Mouse (Mus musculus): Measurements from ENCODE around the gene Galnt13. TPM values are rescaled to one million over a fixed set of nuclear protein-coding genes. Genes with fewer than 3 reads are reported as not detected.
"Not testable (repeated sequence)": the region's sequence is repeated elsewhere in the genome, so short reads cannot be mapped to it uniquely, and the experiment has no call there.

Galnt13 gene
- polyA plus RNA-seq, 1 experiment from 2014 or later: 0.72 TPM

DNA sequence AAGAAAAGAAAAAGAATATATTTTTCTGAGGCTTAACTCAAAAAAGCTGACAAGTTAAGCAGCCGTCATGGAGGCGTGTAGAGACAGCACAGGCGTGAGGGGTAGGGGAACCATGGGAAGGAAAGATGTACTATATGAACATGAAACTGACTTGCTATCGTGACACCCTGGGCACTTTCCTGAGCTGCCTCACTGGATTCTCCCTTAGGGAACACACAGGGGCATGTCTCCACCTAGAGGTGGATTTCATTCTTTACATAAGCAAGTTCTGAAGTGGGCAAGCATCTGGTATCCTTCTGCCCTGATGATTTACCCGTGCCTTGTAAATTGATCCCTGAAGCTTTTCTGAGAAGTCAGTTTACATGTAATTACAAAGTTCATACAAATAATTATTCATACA, 586.4 kb downstream of the Galnt13 start:
- 0 out of 2 replicates have a peak, but pooled peaks have one; percentile 32 for ATAC-seq (replicated peaks; ENCODE audit: low FRiP score, low TSS enrichment, low read depth)
- not testable (repeated sequence) for DNase-seq (ENCODE audit: low spot score); H3K9ac ChIP-seq (ENCODE audit: low read length); H3K27me3 ChIP-seq (replicated peaks; ENCODE audit: control insufficient read depth, insufficient read depth, low read length); H3K36me3 ChIP-seq (ENCODE audit: control insufficient read depth, insufficient read depth, low read length); H3K9me3 ChIP-seq (ENCODE audit: control insufficient read depth, low read length); H3K4me2 ChIP-seq (ENCODE audit: low read length); H3K4me3 ChIP-seq (ENCODE audit: low read depth, low read length); H3K27ac ChIP-seq (ENCODE audit: low read depth); H3K4me1 ChIP-seq (replicated peaks; ENCODE audit: control insufficient read depth, insufficient read depth, low read length)
- WGBS: no CpG with 5 or more reads among the region's 5 CpGs

- Histone ChIP-seq H3K4me3 (ENCODE audit: low read depth, low read length) (no peak overlapping the region), H3K27me3 (replicated peaks; ENCODE audit: control insufficient read depth, insufficient read depth, low read length) (no peaks in the 10 kb centered on the region), H3K4me2 (ENCODE audit: low read length) (no peak overlapping the region), H3K4me1 (replicated peaks; ENCODE audit: control insufficient read depth, insufficient read depth, low read length) (no peaks in the 10 kb centered on the region), H3K9me3 (ENCODE audit: control insufficient read depth, low read length) (no peaks in the 10 kb centered on the region), H3K27ac (ENCODE audit: low read depth) (no peak overlapping the region), H3K9ac (ENCODE audit: low read length) (no peak overlapping the region), H3K36me3 (ENCODE audit: control insufficient read depth, insufficient read depth, low read length) (no peaks in the 10 kb centered on the region)
- DNase-seq (ENCODE audit: low spot score) (no peak), ATAC-seq (replicated peaks; ENCODE audit: low FRiP score, low TSS enrichment, low read depth) (no peak)
- WGBS: 56% methylated on average over 3 of the region's 3 CpGs
Observed at GRCm38 (mm10) chr2:55034610-55035009, 598.5 kb downstream of the Galnt13 start.

DNA sequence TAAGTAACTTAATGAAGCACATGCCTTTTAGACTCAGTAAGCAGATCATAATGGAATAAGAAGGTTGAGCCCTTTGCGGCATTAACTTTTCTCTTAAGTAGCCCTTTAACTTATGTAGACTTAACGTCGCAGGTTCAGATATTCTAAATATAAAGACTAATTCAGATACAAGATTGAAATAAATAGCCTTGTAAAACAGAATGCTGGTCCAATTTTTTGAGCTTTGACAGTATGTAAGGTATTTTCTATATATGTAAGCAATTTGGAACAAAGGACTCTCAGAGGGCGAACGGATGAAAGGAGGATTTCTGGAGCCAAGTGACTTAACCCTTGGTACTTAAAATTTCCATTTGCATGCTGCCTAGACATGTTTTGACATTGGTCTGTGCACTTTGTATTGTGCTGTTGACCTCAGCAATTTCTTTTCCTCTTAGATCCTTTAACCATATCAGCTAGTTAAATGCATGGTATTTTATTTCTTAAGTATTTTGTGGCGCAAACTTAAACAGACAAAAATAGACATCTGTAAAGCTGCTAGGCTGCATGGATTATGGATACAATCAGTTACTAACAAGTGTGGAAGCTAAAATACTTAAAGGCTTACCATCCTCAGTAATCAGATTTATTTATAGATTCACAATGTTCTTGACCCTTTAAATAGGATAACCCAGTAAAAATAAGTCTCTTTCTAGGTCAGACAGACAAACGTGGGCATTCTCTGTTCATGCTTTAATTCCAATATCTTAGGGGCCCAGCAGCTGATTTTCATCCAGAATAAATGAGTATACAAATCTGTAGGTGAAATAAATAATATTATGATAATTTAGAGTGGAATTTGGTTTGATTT, 629.6 kb downstream of the Galnt13 start:
- Histone ChIP-seq H3K4me2 (ENCODE audit: low read length) (no peak overlapping the region), H3K4me3 (ENCODE audit: low read depth, low read length) (no peak overlapping the region), H3K36me3 (ENCODE audit: control insufficient read depth, insufficient read depth, low read length) (no peaks in the 10 kb centered on the region), H3K9me3 (ENCODE audit: control insufficient read depth, low read length) (no peaks in the 10 kb centered on the region), H3K9ac (ENCODE audit: low read length) (no peak overlapping the region), H3K4me1 (replicated peaks; ENCODE audit: control insufficient read depth, insufficient read depth, low read length) (no peaks in the 10 kb centered on the region), H3K27me3 (replicated peaks; ENCODE audit: control insufficient read depth, insufficient read depth, low read length) (no peaks in the 10 kb centered on the region), H3K27ac (ENCODE audit: low read depth) (no peak overlapping the region)
- DNase-seq (ENCODE audit: low spot score): no peak
- WGBS: 83% methylated on average over 7 of the region's 7 CpGs
- no peak for ATAC-seq (replicated peaks; ENCODE audit: low FRiP score, low TSS enrichment, low read depth)

DNA sequence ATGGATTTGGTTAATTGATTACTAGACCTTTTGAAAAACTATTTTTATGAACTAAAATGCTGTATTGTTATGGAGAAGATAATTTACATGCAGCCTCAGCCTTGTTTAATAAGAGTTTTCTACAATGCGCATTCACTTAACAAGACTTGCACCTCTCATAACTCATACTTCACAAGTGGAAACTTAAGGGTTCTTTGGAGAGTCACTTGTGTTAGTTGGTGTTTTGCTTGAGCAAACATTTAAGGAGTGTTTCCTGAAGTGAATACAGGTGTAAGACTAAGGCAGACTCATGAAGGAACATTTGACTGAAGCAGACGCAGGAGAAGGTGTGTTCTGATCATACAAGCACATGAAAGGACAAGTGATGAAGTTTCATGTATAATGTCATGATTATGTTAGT, 649.5 kb downstream of the Galnt13 start:
- Histone ChIP-seq H3K9me3 (ENCODE audit: control insufficient read depth, low read length) (no peaks in the 10 kb centered on the region), H3K4me3 (ENCODE audit: low read depth, low read length) (no peak overlapping the region), H3K36me3 (ENCODE audit: control insufficient read depth, insufficient read depth, low read length) (no peaks in the 10 kb centered on the region), H3K27me3 (replicated peaks; ENCODE audit: control insufficient read depth, insufficient read depth, low read length) (no peaks in the 10 kb centered on the region), H3K4me2 (ENCODE audit: low read length) (no peak overlapping the region), H3K9ac (ENCODE audit: low read length) (no peak overlapping the region), H3K4me1 (replicated peaks; ENCODE audit: control insufficient read depth, insufficient read depth, low read length) (no peaks in the 10 kb centered on the region), H3K27ac (ENCODE audit: low read depth) (no peak overlapping the region)
- ATAC-seq (replicated peaks; ENCODE audit: low FRiP score, low TSS enrichment, low read depth) (no peak), DNase-seq (ENCODE audit: low spot score) (no peak)
- 96% methylated on average over 2 of the region's 2 CpGs for WGBS

GRCm38 (mm10) chr2:55088034-55088433, 651.9 kb downstream of the Galnt13 start:
- ATAC-seq (replicated peaks; ENCODE audit: low FRiP score, low TSS enrichment, low read depth): no peak
- WGBS: 90% methylated on average over 1 of the region's 1 CpGs
- no peak overlapping the region for H3K4me2 ChIP-seq (ENCODE audit: low read length)

DNA sequence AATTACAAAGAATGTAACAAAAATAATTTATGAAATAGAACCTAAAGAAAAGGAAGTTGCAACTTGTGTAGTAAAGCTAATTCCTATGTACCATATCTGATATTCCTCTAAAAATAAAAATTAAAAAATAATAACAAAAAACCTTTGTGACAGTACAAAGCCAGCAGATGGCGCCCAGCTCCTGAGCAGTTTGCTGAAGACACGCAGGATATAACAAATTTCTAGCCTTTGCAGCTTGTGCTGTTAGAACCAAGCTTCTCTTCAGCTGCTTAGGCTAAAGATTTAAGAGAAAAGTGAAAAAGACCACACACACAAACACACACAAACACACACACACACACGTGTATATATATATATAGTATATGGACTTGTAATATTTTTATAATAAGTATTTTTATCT, 654.2 kb downstream of the Galnt13 start:
- 17% methylated on average over 3 of the region's 3 CpGs for WGBS
- ATAC-seq (replicated peaks; ENCODE audit: low FRiP score, low TSS enrichment, low read depth): no peak
- no peak overlapping the region for H3K27ac ChIP-seq (ENCODE audit: low read depth)
- H3K4me2 ChIP-seq (ENCODE audit: low read length): no peak overlapping the region
- no peaks in the 10 kb centered on the region for H3K27me3 ChIP-seq (replicated peaks; ENCODE audit: control insufficient read depth, insufficient read depth, low read length)
- no peaks in the 10 kb centered on the region for H3K36me3 ChIP-seq (ENCODE audit: control insufficient read depth, insufficient read depth, low read length)
- peak; percentile 60 for DNase-seq (ENCODE audit: low spot score)
- no peak overlapping the region for H3K9ac ChIP-seq (ENCODE audit: low read length)
- no peaks in the 10 kb centered on the region for H3K9me3 ChIP-seq (ENCODE audit: control insufficient read depth, low read length)
- no peaks in the 10 kb centered on the region for H3K4me1 ChIP-seq (replicated peaks; ENCODE audit: control insufficient read depth, insufficient read depth, low read length)
- no peak overlapping the region for H3K4me3 ChIP-seq (ENCODE audit: low read depth, low read length)

More at GRCm38 (mm10) chr2:55088034-55088433, 651.9 kb downstream of the Galnt13 start:
- Histone ChIP-seq H3K4me3 (ENCODE audit: low read depth, low read length) (no peak overlapping the region), H3K9me3 (ENCODE audit: control insufficient read depth, low read length) (no peaks in the 10 kb centered on the region), H3K36me3 (ENCODE audit: control insufficient read depth, insufficient read depth, low read length) (no peaks in the 10 kb centered on the region), H3K4me1 (replicated peaks; ENCODE audit: control insufficient read depth, insufficient read depth, low read length) (no peaks in the 10 kb centered on the region), H3K27ac (ENCODE audit: low read depth) (no peak overlapping the region), H3K27me3 (replicated peaks; ENCODE audit: control insufficient read depth, insufficient read depth, low read length) (no peaks in the 10 kb centered on the region), H3K9ac (ENCODE audit: low read length) (no peak overlapping the region)
- no peak for DNase-seq (ENCODE audit: low spot score)

DNA sequence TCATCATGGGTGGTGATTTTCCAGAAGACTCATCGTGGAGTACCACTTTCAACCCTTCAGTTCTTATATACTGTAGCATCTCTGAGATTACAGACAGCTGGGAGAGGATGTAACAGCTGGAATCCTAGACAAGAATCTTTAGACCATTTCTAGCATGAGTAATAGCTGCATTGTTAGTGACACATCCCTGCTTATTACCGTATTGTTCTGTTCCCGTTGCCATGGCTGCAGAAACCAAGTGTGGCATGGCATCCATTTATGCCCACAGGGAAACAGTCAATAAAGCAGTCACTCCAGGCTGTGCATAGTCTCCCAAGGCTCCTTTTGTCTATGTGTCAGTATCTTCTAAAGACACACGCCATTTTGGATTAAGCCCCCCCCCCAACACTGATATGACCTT, 655.4 kb downstream of the Galnt13 start:
- no peaks in the 10 kb centered on the region for H3K36me3 ChIP-seq (ENCODE audit: control insufficient read depth, insufficient read depth, low read length)
- no peak overlapping the region for H3K4me2 ChIP-seq (ENCODE audit: low read length)
- H3K4me3 ChIP-seq (ENCODE audit: low read depth, low read length): no peak overlapping the region
- H3K4me1 ChIP-seq (replicated peaks; ENCODE audit: control insufficient read depth, insufficient read depth, low read length): no peaks in the 10 kb centered on the region
- no peak overlapping the region for H3K27ac ChIP-seq (ENCODE audit: low read depth)
- H3K27me3 ChIP-seq (replicated peaks; ENCODE audit: control insufficient read depth, insufficient read depth, low read length): no peaks in the 10 kb centered on the region
- no peaks in the 10 kb centered on the region for H3K9me3 ChIP-seq (ENCODE audit: control insufficient read depth, low read length)
- no peak overlapping the region for H3K9ac ChIP-seq (ENCODE audit: low read length)
- DNase-seq (ENCODE audit: low spot score) (no peak), ATAC-seq (replicated peaks; ENCODE audit: low FRiP score, low TSS enrichment, low read depth) (no peak)
- 78% methylated on average over 4 of the region's 4 CpGs for WGBS

DNA sequence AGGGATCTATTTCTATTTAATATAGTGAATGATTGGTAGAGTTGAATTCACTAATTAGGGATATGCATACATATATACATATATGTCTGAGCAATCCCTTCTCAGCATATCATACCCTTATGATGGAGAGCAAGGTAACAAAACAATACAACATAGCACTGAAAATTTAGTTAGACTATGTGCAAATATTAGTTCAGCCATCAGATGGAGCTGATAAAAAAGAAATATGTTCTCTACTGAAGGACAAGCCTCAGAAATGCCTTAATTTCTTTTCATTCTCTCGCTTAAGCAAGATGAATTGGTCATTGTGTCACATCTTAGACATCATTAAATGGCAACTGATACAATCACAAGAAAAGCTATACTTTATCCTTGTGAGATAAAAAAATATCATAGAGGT, 663.0 kb downstream of the Galnt13 start:
- Histone ChIP-seq H3K9me3 (ENCODE audit: control insufficient read depth, low read length) (no peaks in the 10 kb centered on the region), H3K4me2 (ENCODE audit: low read length) (no peak overlapping the region), H3K27ac (ENCODE audit: low read depth) (no peak overlapping the region), H3K9ac (ENCODE audit: low read length) (no peak overlapping the region), H3K36me3 (ENCODE audit: control insufficient read depth, insufficient read depth, low read length) (no peaks in the 10 kb centered on the region), H3K4me3 (ENCODE audit: low read depth, low read length) (no peak overlapping the region), H3K27me3 (replicated peaks; ENCODE audit: control insufficient read depth, insufficient read depth, low read length) (no peaks in the 10 kb centered on the region), H3K4me1 (replicated peaks; ENCODE audit: control insufficient read depth, insufficient read depth, low read length) (no peaks in the 10 kb centered on the region)
- DNase-seq (ENCODE audit: low spot score) (no peak), ATAC-seq (replicated peaks; ENCODE audit: low FRiP score, low TSS enrichment, low read depth) (no peak)
- WGBS: 70% methylated on average over 1 of the region's 1 CpGs

- 66% methylated on average over 5 of the region's 5 CpGs for WGBS
- no peaks in the 10 kb centered on the region for H3K9me3 ChIP-seq (ENCODE audit: control insufficient read depth, low read length)
- no peaks in the 10 kb centered on the region for H3K27me3 ChIP-seq (replicated peaks; ENCODE audit: control insufficient read depth, insufficient read depth, low read length)
- ATAC-seq (replicated peaks; ENCODE audit: low FRiP score, low TSS enrichment, low read depth) (no peak), DNase-seq (ENCODE audit: low spot score) (no peak)
- no peak overlapping the region for H3K27ac ChIP-seq (ENCODE audit: low read depth)
- H3K36me3 ChIP-seq (ENCODE audit: control insufficient read depth, insufficient read depth, low read length): no peaks in the 10 kb centered on the region
- H3K4me1 ChIP-seq (replicated peaks; ENCODE audit: control insufficient read depth, insufficient read depth, low read length): no peaks in the 10 kb centered on the region
- H3K4me2 ChIP-seq (ENCODE audit: low read length): no peak overlapping the region
- no peak overlapping the region for H3K9ac ChIP-seq (ENCODE audit: low read length)
- no peak overlapping the region for H3K4me3 ChIP-seq (ENCODE audit: low read depth, low read length)
Observed at GRCm38 (mm10) chr2:55101279-55101678, 665.2 kb downstream of the Galnt13 start.

Data from intestine, embryonic 14.5 days (tissue).